Mouse (Mus musculus) layer of hippocampus, adult 8-10 months (tissue): Measurements from ENCODE around the gene Josd1. TPM values are rescaled to one million over a fixed set of nuclear protein-coding genes. Genes with fewer than 3 reads are reported as not detected.
"Not testable (repeated sequence)": the region's sequence is repeated elsewhere in the genome, so short reads cannot be mapped to it uniquely, and the experiment has no call there.

Source experiments
- DNase-seq, 2 experiments: peaks; one replicate each; pipeline ENCODE4 v3.0.0; 2022; ENCODE audit warnings: low spot score in 2 of 2
- total RNA-seq, 4 experiments: library from RNA; stranded (reverse); gene quantifications; 2 replicates each; pipeline ENCODE4 v1.2.4; 2022

Gene Josd1
- total RNA-seq, 4 experiments from 2014 or later = 43.5 to 54.0 (median 46.4) TPM

DNA sequence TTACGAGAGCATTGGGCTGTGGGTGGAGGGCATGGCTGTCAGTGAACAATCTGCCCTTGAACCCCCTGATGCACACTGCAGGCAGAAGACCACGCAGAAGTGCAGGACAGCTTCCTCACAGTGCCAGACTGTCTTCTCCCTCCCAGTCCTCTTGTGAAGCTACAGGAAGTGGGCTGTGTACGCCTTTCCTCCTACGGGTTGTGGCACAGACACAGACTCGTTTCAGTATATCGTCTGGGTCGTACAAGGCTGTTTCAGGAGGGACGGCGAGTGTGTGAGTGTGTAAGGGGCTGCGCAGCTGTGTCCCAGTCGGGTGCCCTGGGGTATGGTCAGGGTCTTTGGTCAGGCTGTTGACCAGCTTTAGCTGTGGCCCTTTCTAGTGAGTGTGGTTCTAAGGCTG lies 6.0 kb upstream of the Josd1 start:
- no peak for DNase-seq

DNA sequence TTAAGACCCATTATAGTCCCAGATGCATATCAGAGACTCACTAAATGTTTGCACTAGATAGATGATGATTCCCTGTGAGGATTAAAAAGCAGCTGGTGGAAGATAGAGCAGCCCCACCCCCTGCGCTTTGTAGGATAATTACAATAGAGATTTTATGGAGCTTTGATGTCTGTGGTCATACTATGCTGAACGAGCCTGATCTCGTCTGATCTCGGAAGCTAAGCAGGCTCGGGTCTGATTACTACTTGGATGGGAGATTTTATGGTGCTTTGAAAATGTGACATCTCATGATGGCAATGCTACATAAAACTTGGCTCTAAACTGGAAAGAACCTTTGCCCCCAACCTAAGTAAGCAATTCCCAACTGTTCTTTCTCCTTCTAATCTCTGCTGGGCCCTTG lies 4.6 kb upstream of the Josd1 start:
- DNase-seq = no peak

DNA sequence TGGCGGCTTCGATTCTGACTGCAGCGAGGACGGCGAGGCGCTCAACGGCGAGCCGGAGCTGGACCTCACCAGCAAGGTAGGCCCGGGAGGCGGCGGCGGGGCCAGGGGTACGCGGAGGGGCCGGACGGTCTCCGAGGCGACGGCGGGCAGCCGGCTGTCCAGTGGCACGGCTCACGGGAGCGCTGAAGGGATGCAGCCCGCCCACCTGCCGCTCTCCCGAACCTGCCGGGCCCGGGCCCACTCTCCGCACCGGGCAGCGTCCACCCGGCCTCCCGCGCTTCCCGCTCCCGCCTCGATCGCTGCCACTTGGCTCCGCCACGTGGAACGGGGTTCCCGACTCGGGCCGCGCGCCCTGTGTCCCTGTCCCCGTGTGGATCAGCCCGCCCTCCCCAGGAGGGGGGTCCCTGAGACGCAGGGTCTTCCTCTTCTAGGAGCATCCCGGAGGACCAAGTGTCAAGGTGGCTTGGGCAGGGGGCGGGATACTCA lies 3.3 kb upstream of the Josd1 start:
- DNase-seq = peak in 1 of 2 experiments; percentile 34

DNA sequence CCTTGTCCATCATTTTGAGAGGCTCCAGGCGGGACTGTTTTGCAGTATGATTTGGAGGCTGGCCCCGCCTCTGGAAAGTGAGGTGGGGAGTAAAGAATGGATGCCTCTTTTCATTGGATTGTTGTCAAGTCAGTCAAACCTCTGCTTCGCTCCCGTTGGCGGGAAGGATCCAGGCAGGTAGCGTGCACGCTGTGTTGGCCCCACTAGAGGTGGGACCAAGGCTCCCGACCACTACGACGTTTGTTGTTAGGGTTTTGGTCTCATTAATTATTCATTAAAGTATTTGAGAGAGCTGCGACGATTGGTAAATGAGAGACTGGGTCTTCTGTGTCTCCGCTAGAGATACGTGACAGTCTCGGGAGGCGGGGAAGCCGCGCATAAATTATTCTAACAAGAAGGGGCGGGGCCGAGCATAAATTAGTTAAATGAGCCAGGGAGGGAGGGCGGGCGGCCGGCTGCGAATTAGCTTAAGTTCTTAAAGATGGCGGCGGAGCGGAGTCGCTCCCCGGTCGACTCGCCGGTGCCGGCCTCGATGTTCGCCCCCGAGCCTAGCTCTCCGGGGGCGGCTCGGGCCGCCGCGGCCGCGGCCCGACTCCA lies 2.8 kb upstream of the Josd1 start, which contains the start of gene Gtpbp1:
Gene Gtpbp1, plus strand, starts transcription at position 420 of the 597 bp plus-strand sequence.
- peak; percentile 98 to 99 for DNase-seq

DNA sequence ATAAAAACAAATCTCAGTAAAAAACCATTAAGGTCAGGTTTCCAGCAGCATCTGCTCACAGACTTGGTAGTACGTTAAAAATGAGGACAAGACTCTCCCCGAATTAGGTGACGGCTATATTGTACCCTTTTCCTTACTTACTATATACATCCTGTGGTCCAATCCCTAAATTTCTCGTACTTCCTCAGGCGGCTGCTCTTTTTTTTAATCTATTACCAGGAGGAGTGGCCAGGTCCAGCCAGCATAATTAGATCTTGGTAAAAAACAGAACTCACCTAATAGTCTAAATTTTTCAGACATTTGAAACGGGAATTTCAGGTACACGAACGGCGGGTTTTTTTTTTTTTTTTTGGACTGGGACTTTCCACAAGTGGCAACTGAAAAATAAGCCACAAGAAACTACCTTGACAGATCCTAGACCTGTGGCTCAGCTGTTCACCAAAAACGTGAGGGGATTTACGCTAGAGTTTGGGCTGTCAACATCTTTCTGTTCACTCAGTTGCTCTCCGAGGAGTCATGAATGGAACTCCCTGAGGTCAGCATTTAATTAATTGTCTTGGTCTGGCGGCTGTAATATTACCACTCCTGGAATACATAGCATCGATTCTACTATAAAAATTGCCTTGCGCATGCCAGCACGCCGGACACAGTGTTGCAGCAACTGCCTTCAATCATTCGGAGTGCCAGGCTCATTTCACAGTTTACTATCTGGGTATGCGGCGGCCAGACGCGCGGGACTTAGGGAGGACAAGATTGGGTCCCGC lies 2.1 kb upstream of the Josd1 start:
- DNase-seq = no peak

DNA sequence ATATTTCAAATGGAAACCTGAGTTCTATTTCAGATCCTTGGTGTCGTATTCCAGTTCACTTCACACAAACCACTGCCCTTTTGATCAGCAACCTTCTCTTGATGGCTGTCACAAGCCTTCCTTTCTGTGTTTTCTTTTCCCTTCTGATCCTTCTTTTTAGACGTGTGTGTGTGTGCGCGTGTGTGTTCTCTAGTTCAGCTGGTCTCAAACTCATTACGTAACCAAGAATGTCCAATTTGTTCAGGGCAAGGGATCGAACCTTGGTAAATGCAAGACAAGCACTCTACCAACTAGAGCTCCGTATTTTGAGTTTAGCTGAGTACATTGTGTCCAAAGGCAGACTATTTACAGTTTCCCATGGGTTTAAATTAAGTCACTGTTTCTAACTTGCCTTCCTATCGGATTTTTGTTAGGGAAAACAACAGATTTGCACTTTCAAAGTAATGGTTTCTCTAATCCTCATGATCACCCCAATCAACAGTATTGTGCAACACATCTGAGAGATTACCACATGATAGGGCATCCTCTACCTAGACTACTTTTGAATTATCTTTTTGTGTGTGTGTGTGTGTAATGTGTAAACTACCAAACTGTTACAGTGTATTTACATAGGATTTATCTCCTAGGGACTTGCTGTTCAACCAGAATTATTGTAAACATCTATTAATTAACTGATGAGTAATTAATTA lies 693 bp upstream of the Josd1 start:
- DNase-seq = no peak

DNA sequence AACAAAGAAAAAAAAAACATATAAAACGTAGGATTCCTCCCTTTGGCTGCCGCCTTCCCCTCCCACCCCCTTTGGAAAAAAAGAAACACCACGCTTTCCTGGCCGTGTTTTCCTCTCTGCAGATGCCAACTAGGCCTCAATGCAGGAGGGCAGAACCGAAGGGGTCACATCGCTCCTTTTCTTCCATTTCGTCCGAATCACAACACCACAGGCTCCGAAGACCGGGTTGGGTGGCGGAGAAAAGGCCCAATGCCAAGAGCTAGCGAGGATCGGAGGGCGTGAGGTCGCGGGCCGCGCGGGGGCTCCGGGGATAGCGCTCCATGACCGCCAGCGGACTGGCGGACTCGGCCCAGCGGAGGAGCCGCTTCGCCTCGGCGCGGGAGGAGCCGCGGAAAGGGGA lies 544 bp downstream of the Josd1 start:
- no peak for DNase-seq

DNA sequence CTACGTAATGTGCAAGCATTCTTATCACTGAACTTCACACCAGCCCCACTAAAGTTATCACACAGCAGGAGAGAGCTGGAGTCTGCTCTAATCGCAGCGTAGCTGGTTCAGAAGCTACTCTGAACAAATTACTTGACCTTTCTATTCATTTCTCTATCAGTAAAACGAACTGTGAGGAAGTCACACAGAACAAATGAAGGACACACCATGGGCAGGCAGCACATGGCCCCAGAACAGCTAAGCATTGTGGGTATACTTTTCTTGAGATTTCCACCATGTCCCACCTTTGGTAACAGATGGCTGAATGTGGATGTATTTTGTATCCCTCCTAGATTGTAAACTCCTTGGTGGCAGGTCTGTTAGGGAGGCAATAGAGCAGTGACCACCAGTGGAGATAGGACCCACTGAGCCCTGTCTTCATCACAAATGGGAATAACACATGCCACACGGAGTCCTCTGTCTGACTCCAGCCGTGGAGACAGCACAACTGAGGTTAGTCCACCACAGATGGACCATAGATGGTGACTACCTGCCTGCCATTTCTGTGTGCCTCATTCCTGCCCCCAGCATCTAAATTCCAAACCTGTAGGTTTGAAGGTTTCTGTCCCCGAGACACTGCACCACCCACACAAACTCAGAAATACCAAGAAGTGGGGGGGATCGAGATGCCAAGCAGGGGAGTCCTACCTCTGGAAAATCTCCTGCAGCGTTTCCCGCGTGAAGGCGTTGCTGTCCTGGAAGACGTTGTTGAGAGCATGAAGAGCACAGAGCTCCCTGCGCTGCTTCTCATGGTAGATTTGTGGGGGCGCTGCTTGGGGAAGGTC lies 1.5 kb downstream of the Josd1 start:
- no peak for DNase-seq

DNA sequence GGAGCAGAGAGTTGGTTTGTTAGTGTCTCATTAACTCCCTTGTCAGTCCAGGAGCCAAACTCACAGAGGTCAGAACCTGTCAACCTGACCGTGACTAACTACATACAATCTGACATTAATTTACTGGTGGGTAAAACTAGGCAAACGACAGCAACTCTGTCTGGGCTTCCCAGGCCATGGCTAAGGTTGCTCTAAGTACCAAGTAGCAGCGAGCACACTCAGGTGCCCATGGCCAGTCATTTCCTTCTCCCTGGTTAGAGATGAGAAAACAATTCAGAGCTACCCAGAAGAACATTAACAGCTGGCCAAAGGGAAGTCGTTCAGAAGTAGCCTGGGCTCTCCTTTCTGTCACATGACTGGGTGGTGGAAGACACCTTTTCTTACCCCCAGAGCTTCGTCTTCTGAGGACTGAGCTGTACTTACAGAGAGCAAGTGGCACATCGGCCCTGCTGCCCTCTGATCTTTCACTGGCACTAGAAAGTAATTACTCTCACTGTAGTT lies 2.5 kb downstream of the Josd1 start:
- no peak for DNase-seq

DNA sequence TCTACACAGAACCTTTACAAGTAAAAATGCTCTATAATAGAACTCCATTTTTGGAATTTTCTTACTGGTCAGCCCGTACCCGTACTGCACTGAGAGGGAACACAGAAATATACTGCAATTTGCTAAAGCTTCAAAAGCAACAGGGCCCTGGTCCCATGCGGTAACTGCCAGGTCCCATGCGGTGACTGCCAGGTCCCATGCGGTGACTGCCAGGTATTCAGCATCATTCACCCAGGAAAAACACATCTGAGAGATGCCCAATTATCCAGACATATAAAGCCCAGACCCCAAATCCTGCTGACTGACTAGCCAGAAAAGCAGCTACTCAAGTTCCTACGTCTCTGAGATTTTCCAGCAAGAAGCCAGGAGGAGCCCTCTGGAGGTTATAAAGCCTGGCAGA lies 3.1 kb downstream of the Josd1 start:
- no peak for DNase-seq

DNA sequence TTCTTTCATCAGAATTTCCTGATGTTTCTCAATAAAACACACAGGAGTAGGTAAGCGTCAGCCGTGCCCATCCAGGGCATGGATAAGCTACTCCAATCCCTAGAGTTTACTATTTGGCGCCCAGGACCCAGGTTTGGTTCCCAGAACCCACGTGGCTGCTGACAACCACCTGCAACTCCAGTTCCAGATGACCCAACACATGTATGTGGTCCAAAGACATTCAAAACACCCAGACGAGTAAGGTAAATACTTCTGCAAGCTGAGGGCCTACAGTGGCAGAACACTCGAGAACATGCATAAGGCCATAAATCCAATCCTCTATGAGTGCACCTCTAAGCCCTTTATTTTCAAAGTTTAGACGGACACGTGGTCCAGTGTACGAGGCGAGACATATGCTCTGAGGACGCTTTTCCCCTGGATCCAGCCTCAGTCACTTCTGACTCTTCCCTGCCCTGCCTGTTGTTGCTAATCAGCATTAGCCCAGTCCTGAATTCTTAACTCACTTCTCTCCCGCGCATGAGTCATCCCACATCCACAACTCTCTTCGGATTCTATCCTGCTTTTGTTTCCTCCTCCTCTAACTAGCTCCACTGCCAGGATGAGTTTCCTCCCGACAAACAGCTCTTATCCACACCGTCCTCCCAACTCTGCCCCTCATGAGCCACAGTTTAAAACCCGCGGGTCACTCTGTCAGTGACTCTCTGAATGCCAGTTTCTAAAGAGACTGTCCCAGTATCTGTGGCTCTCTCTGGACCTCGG lies 3.8 kb downstream of the Josd1 start:
- DNase-seq = no peak

DNA sequence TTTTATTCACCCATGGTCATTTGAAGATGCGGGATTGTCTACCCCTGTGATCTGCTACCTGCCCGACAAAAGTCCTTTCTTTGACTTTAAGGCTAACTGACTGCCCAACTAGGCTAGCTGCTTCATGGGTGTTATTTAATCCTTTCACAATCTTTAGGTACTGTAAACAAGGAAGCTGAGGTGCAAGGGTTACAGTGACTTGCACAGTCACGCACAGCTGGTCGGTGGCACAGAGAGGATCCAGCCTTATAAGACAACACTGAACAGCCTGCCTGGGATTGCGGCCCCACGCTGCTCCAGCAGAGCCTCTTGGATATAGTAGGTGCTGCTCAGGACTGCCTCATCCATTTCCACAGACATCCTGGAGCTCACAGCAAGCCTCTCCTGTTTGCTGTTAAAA lies 4.6 kb downstream of the Josd1 start:
- DNase-seq = no peak

DNA sequence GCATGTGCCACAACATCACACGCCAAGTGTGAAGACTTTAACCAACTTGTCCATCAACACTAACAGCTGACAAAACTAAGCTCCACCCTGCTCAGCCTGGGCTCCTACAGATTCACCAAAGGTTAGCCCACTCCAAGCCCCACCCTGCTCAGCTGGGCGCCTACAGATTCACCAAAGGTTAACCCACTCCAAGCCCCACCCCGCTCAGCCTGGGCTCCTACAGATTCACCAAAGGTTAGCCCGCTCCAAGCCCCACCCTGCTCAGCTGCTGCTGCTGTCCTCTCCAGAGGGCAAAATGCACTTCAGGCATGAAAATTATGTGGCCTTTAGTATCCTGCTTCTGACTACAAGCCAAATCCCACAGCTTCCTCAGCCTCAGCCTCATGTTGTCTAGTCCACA lies 5.7 kb downstream of the Josd1 start:
- DNase-seq = no peak

DNA sequence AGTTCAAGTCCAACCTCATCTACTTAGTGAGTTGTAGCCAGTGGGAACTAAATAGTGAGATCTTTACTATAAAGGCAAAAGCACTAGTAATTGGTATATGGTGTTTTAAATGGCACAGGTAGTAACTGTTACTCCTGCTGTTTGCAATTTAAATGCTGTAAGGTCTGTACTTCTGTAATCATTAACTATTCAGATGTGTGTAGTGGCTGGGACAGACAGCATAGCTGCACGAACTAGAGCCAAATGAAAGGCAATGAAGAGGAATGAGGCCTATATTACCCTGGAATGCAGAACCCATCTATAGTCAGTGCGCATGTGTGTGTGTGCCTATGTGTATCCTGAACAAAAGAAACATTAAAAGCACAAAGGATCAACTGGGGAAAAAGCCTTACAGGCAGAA lies 9.8 kb downstream of the Josd1 start:
- no peak for DNase-seq

DNA sequence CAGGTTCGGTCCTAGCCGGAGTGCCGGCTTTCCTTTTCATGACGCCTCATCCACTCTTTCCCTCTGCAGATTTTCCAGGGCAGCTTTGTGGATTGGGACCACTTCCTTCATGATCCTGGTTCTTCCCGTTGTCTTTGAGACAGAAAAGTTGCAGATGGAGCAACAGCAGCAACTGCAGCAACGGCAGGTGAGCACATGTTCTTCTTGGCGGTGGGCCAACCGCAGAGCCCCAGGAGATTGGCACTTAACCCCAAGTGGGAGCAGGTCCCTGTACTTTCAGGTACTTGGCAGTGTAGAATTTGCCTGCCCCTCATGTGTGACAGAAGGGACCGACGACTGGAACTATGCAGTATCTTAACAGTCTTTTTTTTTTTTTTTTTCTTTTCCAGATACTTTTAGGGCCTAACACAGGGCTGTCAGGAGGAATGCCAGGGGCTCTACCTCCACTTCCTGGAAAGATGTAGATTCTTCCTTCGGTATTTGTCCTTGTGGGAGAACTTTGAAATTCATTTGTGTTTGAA lies 15.8 kb downstream of the Josd1 start:
- DNase-seq = not testable (repeated sequence)

DNA sequence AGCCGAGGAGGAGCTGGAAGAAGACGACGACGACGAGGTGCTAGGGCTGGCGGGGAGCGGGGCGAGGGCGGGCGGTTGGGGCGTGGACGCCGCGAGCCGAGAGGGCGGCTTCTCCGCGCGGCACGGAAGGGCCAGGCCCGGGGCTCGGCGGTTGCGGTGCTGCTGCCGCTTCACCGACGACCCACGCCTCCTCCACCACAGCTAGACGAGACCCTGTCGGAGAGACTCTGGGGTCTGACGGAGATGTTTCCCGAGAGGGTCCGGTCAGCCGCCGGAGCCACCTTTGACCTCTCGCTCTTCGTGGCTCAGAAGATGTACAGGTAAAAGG lies 16.8 kb downstream of the Josd1 start:
- no peak for DNase-seq

DNA sequence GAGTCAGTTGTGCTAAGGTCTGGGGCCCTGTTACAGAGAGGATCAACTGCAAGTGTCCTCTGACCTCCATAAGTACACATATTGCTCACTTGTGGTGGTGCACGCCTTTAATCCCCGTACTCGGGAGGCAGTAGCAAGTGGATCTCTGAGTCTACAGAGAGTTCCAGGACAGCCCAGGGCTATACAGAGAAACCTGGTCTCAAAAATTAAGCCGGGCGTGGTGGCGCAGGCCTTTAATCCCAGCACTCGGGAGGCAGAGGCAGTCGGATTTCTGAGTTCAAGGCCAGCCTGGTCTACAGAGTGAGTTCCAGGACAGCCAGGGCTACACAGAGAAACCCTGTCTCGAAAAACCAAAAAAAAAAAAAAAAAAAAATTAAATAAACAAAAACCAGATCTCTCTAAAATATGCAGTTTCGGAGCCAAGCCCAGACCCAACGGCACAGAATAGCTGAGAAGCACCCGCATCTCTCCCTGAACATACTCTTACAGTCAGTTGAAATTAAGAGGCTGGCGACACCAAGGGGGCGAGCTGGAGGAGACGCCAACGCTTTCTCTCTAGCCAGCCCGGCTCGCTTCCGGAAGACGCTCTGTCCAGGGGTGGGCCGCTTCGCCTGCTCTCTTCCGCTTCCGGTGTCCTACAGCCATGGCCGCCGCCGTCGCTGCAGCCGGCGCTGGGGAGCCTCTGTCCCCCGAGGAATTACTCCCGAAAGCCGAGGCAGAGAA lies 17.3 kb downstream of the Josd1 start, which contains the start of gene Tomm22:
Gene Tomm22, plus strand, starts transcription at position 613 of the 723 bp plus-strand sequence.
- peak; percentile 84 to 85 for DNase-seq

DNA sequence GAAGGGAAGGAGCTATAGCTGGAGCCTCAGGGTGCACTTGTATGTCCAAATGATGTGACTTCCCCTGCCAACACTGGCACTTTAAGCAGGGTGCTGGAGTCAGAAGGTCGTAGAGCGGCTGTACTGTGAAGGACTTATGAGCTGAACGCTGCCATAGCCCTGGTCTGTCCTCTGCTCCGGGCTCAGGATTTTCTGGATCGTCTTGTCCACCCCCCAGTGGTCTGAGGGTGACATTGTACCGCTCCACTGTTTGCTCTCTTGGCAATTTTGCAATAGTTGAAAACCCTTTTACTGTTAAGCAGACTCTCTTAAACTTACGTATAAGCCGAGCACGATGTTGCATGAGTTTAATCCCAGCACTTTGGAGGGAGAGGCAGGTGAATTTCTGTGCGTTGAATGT lies 18.5 kb downstream of the Josd1 start:
- DNase-seq = no peak

DNA sequence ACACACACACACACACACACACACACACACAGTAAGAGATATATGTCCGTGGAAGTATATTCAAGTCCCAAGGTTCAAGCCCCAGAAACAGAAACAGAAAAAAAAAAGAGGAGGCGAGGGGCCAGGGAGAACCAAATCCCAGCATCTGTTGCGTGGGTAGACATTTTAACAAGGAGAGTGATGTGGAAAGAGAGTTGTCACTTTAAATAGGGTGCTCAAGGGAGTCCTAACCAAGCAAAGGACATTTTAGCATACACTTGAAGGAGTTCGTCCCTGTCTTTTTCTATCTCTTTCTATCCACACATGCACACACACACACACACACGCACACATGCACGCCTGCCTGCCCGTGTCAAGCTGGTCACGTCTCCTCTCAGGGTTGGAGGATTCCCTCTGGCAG lies 23.1 kb downstream of the Josd1 start:
- DNase-seq = no peak

DNA sequence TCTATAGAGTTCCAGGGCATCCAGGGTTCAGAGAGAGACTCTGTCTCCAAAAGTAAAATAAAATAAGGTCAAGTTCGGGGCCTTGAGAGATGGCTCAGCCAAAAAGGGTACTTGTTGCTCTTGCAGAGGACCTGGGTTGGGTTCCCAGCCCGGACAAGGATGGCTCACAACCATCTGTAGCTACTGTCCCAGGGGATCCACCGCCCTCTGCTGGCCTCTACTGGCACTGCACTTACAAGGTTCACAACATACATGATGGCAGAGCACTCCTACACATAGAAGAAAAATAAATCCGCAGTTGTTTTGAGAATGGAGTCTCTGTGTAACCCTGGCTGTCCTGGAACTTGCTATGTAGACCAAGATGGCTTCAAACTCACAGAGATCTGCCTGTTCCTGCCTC lies 25.9 kb downstream of the Josd1 start:
- no peak for DNase-seq
